Mouse (Mus musculus): ENCODE data around the gene Sqstm1.

Sqstm1 gene

DNA sequence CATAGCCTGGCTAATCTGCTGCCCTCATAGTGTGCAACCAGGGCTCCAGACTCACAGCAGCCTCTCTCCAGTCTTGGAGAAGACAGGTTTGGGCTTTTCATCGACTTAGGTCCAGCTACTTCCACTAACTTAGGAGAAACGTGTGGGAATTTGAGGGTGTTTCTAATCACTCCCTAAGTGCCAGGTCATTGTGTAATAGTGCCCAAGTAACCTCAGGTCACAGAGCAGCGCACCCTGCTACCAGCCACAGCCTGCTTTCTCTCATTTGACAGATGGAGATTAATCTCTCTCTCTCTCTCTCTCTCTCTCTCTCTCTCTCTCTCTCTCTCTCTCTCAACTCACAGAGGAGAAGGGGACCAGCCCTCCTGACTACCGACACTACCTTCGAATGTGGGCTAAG, 42.3 kb downstream of the Sqstm1 start:
- DNase-seq = no peak

DNA sequence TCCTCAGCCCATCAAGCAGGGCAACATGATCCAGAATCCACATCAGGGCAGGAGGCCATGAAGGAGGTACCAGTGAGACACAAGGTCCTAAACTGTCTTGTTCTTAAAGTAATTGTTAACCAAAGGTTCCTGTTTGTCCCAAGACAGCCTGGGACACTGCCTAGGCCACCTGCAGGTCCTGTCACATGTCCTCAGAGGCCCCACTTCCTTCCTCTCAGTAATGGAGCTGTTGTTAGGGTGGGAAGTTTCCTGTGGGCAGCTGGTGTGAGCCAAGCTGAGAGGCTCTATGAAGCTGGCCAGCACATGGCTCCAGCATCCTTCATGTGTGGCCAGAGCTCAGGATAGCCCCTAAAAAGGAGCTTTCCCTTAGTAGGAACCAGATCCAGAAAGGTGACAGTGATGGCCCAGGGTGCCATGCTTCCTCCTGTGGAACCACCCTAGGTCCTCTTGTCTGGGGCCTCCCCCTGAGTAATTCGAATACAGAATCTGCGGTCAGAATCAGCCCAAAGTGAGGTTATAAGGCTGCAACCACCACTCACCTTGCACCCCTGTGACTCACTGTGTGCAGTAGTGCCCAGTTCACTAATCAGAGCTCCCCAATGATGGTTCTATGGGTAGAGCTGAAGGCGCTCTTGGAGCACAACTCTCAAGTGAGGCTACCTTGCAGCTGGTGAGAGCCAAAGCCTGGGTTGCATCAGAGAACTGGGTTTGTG, 48.1 kb downstream of the Sqstm1 start:
- DNase-seq = no peak

- DNase-seq = peak; percentile 41 to 46
Measured at GRCm38 (mm10) chr11:50161578-50162304, 48.9 kb downstream of the Sqstm1 start.

GRCm38 (mm10) chr11:50159347-50159746, 51.3 kb downstream of the Sqstm1 start:
- DNase-seq = no peak

GRCm38 (mm10) chr11:50158346-50158745, 52.3 kb downstream of the Sqstm1 start:
- DNase-seq = no peak

DNA sequence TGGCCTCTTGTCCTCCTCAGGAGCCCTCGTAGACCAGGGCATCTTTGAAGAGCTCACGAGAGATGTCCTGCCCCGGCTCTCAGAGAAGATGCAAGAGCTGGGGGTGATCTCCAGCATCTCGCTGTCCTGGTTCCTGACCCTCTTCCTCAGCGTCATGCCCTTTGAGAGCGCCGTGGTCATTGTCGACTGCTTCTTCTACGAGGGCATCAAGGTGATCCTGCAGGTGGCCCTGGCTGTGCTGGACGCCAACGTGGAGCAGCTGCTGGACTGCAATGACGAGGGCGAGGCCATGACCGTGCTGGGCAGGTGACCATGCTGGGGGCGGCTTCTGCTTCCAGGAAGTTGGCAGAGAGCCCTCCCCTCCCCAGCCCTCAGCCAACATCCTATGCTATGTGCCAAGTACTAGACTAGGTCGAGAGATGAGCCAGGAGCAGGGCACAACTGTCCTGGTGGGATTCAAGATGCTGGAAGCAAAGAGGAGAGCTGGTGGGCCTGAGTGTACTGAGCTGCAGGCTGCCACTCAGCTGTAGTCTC, 53.8 kb downstream of the Sqstm1 start:
- DNase-seq = no peak

DNA sequence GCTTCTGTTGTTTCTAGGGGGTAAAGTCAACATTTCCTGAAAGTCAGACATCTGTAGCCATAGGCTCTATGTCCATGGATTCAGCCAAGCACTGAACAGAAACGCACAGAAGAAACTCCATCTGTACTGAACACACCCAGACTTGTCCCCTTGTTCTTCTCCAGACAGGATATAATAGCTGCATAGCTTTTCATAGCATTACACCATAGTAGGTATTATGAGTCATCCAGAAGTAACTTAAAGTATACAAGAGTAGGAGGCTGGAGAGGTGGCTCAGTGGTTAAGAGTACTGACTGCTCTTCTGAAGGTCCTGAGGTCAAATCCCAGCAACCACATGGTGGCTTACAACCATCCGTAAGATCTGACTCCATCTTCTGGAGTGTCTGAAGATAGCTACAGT, 54.8 kb downstream of the Sqstm1 start:
- no peak for DNase-seq

- DNase-seq = peak; percentile 35 to 59
Measured at GRCm38 (mm10) chr11:50154777-50155520, 55.7 kb downstream of the Sqstm1 start.

DNA sequence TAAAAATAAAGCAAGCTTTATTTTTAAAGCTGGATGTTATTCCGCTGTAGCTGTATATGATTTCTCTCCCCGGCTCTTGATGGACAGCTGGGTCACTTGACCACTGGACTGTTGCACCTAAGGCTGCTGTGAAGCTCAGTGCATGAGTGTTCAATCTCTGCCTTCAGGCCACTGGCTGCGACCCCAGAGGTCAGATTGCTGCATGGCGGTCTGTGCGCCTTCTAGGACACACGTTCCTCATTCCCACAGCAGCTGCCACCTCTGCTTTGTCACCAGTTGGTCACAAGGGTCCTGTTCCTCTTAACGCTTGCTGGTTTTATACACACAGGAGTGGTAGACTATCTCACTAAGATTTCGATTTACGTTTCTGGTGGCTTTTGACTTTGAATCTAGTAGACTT, 56.5 kb downstream of the Sqstm1 start:
- peak in 1 of 2 experiments; percentile 46 for DNase-seq

GRCm38 (mm10) chr11:50151374-50151773, 59.3 kb downstream of the Sqstm1 start:
- DNase-seq = no peak

GRCm38 (mm10) chr11:50149603-50150150, 61.0 kb downstream of the Sqstm1 start:
- no peak for DNase-seq
